20 mouse cellular contexts compared by ENCODE assay signal in the genomic region with DNA sequence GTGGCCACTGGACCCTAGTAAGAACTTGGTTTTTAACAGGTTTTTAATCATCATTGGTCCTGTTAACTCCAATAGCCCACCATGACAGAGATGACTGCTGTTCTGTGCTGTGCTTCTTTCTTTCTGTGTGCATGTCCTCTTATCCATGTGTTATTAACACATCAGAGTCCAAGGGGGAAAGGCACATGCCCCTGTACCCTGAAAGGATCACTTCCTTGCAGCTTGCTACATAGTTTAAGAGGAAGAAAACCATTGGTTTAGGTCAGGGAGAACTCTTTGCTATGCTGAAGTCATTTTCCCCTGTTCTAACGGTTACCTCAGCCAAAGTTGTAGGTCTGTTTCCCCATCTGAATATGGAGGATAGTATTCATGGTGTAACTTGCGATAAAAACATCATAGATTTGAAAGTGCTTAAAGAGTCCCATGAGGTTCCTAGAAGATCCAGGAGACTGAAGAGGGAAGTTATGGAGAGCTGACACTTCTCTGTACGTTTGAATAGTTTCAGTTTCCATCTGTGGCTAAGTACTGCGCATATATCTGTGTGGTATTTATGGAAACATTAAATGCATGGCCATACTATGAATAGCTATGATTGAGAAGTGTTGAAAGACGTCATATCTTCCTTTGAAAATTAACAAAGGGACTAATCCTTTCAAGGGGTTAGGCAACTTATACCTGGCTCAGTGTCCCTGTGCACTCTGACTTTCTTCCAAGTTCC. TPM values are rescaled to one million over a fixed set of nuclear protein-coding genes. Genes with fewer than 3 reads are reported as not detected.
DNase-seq lines count a peak whose midpoint lies in the region; ATAC-seq and TF ChIP-seq lines count a peak whose summit lies in the region.
"Had no signal": no experiment of that assay in that cellular context is flagged by ENCODE, and none has a peak within 500 bp of the region (broad histone marks: within the 10 kb centered on the region; RNA-seq: fewer than 3 reads in every experiment).

No protein-coding gene starts in this region.

- no peaks in the 10 kb centered on the region for H3K27me3 ChIP-seq in heart, embryonic 16.5 days (ENCODE audit: control insufficient read depth, insufficient read depth, low read length)
- H3K27me3 ChIP-seq in heart, embryonic 12.5 days (replicated peaks) = no peaks in the 10 kb centered on the region
- H3K27me3 ChIP-seq in spleen, adult 2 months (ENCODE audit: control insufficient read depth, insufficient read depth, low read length) = no peaks in the 10 kb centered on the region
- H3K27me3 ChIP-seq: forebrain, embryonic 12.5 days; heart, embryonic 15.5 days; hindbrain, embryonic 13.5 days; limb, embryonic 12.5 days; Patski had no signal

- peak overlapping the region; percentile 37 for H3K4me2 ChIP-seq in heart, embryonic 16.5 days (ENCODE audit: low read depth, low read length)
- H3K4me2 ChIP-seq in heart, embryonic 12.5 days = no peak overlapping the region; the same call in 1 of the 2 replicates
- H3K4me2 ChIP-seq: forebrain, embryonic 12.5 days; heart, embryonic 15.5 days; hindbrain, embryonic 13.5 days; limb, embryonic 12.5 days had no signal

- ATAC-seq in heart, embryonic 16.5 days (replicated peaks; ENCODE audit: extremely low read depth, insufficient read depth, low FRiP score) = no peak
- ATAC-seq in heart, embryonic 12.5 days (ENCODE audit: insufficient number of reproducible peaks, low FRiP score) = no peak
- ATAC-seq: intestine, postnatal 0 days; Patski had no signal

- TF ChIP-seq POLR2A in spleen, adult 2 months (IDR thresholded peaks at IDR 0.05; ENCODE audit: low read depth, low read length) = no peak

- H3K36me3 ChIP-seq in heart, embryonic 16.5 days (ENCODE audit: control insufficient read depth, insufficient read depth) = no peaks in the 10 kb centered on the region
- H3K36me3 ChIP-seq in heart, embryonic 12.5 days = no peaks in the 10 kb centered on the region
- no peaks in the 10 kb centered on the region for H3K36me3 ChIP-seq in spleen, adult 2 months (ENCODE audit: control insufficient read depth, insufficient read depth, low read length)
- no peaks in the 10 kb centered on the region for H3K36me3 ChIP-seq in macrophage (ENCODE audit: inconsistent target)
- H3K36me3 ChIP-seq: forebrain, embryonic 12.5 days; heart, embryonic 15.5 days; hindbrain, embryonic 13.5 days; limb, embryonic 12.5 days had no signal

- H3K4me3 ChIP-seq in heart, embryonic 16.5 days (ENCODE audit: low read length) = no peak overlapping the region
- no peak overlapping the region for H3K4me3 ChIP-seq in heart, embryonic 12.5 days
- H3K4me3 ChIP-seq in spleen, adult 2 months (ENCODE audit: extremely low read depth, insufficient read depth, insufficient read length) = no peak overlapping the region
- no peak overlapping the region for H3K4me3 ChIP-seq in macrophage (ENCODE audit: inconsistent target)
- H3K4me3 ChIP-seq: forebrain, embryonic 12.5 days; heart, embryonic 15.5 days; hindbrain, embryonic 13.5 days; limb, embryonic 12.5 days had no signal

- peak in 1 of 2 experiments; percentile 43 for DNase-seq in spleen, adult 2 months (ENCODE audit: low read depth in 1 of 2, low spot score in 2 of 2)
- DNase-seq in spleen, postnatal 14 days (ENCODE audit: low spot score in 2 of 2) = no peak
- DNase-seq in urinary bladder, postnatal 10 days (ENCODE audit: low spot score) = no peak
- no peak for DNase-seq in testis, postnatal 10 days (ENCODE audit: low spot score)
- DNase-seq in T-cell, adult 2 months (ENCODE audit: low spot score) = no peak
- DNase-seq: cerebellum, adult 9-11 months; gastrocnemius, postnatal 36 days; kidney, postnatal 10 days; right cerebral cortex, postnatal 4 days; thymus, adult 18-20 months had no signal

- TF ChIP-seq CTCF in spleen, adult 2 months (IDR thresholded peaks at IDR 0.05; ENCODE audit: extremely low read depth, insufficient read depth, insufficient read length, insufficient replicate concordance) = no peak

- peaks cover 5% of the 10 kb centered on the region; the same call in 1 of the 2 replicates for H3K9me3 ChIP-seq in heart, embryonic 16.5 days (replicated peaks; ENCODE audit: control insufficient read depth, low read length)
- no peaks in the 10 kb centered on the region for H3K9me3 ChIP-seq in heart, embryonic 12.5 days (replicated peaks)
- H3K9me3 ChIP-seq: forebrain, embryonic 12.5 days; heart, embryonic 15.5 days; hindbrain, embryonic 13.5 days had no signal

- H3K4me1 ChIP-seq in heart, embryonic 16.5 days (ENCODE audit: control insufficient read depth, insufficient read depth, low read length) = peaks cover 8% of the 10 kb centered on the region
- peaks cover 2% of the 10 kb centered on the region; the same call in 1 of the 2 replicates for H3K4me1 ChIP-seq in heart, embryonic 12.5 days (replicated peaks)
- peaks cover 17% of the 10 kb centered on the region for H3K4me1 ChIP-seq in spleen, adult 2 months (ENCODE audit: control insufficient read depth, insufficient read depth, insufficient read length)
- H3K4me1 ChIP-seq: forebrain, embryonic 12.5 days; hindbrain, embryonic 13.5 days had no signal

- 53% methylated on average over 5 of the region's 5 CpGs for WGBS in heart, embryonic 16.5 days
- 63% methylated on average over 5 of the region's 5 CpGs for WGBS in heart, embryonic 12.5 days
- 25% methylated on average over 5 of the region's 5 CpGs for WGBS in spleen, adult 2 months
- whole genome bisulfite sequencing in macrophage (ENCODE audit: missing documents) = 14% methylated on average over 5 of the region's 5 CpGs

- no peak overlapping the region for H3K9ac ChIP-seq in heart, embryonic 16.5 days (ENCODE audit: low read length)
- H3K9ac ChIP-seq in heart, embryonic 12.5 days = no peak overlapping the region
- H3K9ac ChIP-seq: forebrain, embryonic 12.5 days; heart, embryonic 15.5 days; hindbrain, embryonic 13.5 days; limb, embryonic 12.5 days; liver, embryonic 14.5 days had no signal

- H3K27ac ChIP-seq in heart, embryonic 16.5 days (ENCODE audit: low read length) = no peak overlapping the region
- H3K27ac ChIP-seq in heart, embryonic 12.5 days (ENCODE audit: poor library complexity, severe bottlenecking) = no peak overlapping the region
- peak overlapping the region; percentile 66; the same call in 1 of the 2 replicates for H3K27ac ChIP-seq in spleen, adult 2 months (ENCODE audit: insufficient read depth, low read length)
- H3K27ac ChIP-seq in macrophage = peak overlapping the region; percentile 41
- H3K27ac ChIP-seq: forebrain, embryonic 12.5 days; heart, embryonic 15.5 days; hindbrain, embryonic 13.5 days; limb, embryonic 12.5 days; liver, embryonic 14.5 days had no signal

- H3K79me2 ChIP-seq in macrophage (ENCODE audit: inconsistent target) = no peaks in the 10 kb centered on the region

RNA-seq across cellular contexts. Expression of a gene that starts 14.1 kb away (rescaled TPM):
- 2.5 and 4.0 TPM in 2 replicates for polyA plus RNA-seq in heart, embryonic 16.5 days (2015; fragmentation: Nextera tagmentation; extraction: Ambion mirVana)
- 8.2 and 10.2 TPM in 2 replicates for polyA plus RNA-seq in heart, embryonic 12.5 days (2016; fragmentation: Nextera tagmentation; extraction: Ambion mirVana)
- polyA plus RNA-seq in spleen, adult 2 months (2012; rRNA removed) = 11.2 and 14.0 TPM in 2 replicates
- 10 to 100 TPM in 2 of 26 experiments, 1 to 10 TPM in 22, under 1 TPM in 2; 0.43 to 11.6 (median 4.3) TPM for total RNA-seq in macrophage (2018; cell fraction: chromatin; rRNA removed)
- total RNA-seq in macrophage (2018; cell fraction: cytosol; rRNA removed) = 1 to 10 TPM in 25 of 26 experiments, under 1 TPM in 1; 0.70 to 6.0 (median 2.2) TPM
- 10 to 100 TPM in 7 of 26 experiments, 1 to 10 TPM in 19; 1.5 to 16.1 (median 5.9) TPM for total RNA-seq in macrophage (2018; cell fraction: nucleus; rRNA removed)
- polyA plus RNA-seq in macrophage (2018) = 0.52 to 1.7 TPM (median 0.90 TPM) in 3 replicates

Comparison
In these comparisons a context has a peak if more than half of its experiments do, and no peak if none do; other contexts are left out.
1. H3K27ac ChIP-seq: peak in spleen, adult 2 months (single experiment) and macrophage (single experiment); none in heart, embryonic 16.5 days (single experiment) and heart, embryonic 12.5 days (single experiment).